Mouse (Mus musculus) left cerebral cortex, adult 8-10 months (tissue): ENCODE data around the gene Cspg5. TPM values are rescaled to one million over a fixed set of nuclear protein-coding genes. Genes with fewer than 3 reads are reported as not detected.

Experiments used
- DNase-seq, 2 experiments: peaks; one replicate each; pipeline ENCODE4 v3.0.0; 2022; ENCODE audit warnings: low spot score in 2 of 2
- total RNA-seq, 4 experiments: library from RNA; stranded (reverse); gene quantifications; 2 replicates each; pipeline ENCODE4 v1.2.4; 2022

Cspg5 gene
- 100 to 1,000 TPM; 360 to 411 (median 377) TPM for total RNA-seq

DNA sequence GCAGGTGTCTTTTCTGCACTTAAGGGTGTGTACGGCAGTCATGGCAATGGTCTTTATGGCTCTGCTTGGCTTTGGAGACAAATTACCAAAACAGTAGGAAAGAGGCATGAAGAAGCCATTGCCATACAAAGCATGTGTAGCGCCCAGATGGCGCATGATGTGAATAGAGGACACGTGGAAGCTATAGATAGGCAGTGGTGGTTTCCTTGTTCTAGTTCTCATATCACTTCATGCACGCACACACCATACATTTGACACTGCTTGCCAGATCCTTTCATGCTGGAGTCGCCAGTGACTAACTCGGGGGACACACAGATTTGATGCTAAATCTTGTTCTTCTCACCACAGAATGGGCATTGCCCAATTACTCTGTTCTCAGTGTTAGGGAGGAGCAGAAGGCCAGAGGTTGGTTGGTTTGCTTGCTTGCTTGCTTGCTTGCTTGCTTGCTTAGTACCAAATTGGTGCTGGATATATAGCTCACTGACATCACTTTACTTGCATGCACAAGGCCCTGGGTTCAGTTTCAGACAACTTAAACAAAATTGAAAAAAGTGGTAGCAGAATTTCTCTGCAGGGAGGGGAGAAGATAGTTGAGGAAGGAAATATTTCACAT lies at the start of gene Cspg5:
Gene Cspg5, plus strand, starts transcription at position 563 of the 613 bp plus-strand sequence.
- no peak for DNase-seq

DNA sequence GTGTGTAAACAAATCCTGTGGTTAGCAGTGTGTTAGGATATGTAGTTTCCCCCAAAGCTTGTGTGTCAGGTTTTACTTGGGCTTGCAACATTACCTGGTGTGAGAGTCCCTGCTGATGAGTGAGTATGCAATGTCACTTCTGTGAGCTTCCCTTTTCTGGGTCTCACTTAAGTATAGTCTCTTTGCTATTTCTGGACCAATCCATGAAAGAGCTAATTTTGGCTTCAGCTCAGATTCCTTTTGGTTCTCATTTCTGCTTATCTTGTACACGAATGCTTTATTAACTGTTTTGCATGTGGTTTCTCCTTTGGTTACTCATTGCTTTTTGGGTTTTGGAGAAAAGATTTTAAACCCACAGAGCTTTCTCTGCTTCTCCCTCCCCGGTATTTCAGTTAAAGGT lies 43.7 kb upstream of the Cspg5 start:
- DNase-seq = no peak

DNA sequence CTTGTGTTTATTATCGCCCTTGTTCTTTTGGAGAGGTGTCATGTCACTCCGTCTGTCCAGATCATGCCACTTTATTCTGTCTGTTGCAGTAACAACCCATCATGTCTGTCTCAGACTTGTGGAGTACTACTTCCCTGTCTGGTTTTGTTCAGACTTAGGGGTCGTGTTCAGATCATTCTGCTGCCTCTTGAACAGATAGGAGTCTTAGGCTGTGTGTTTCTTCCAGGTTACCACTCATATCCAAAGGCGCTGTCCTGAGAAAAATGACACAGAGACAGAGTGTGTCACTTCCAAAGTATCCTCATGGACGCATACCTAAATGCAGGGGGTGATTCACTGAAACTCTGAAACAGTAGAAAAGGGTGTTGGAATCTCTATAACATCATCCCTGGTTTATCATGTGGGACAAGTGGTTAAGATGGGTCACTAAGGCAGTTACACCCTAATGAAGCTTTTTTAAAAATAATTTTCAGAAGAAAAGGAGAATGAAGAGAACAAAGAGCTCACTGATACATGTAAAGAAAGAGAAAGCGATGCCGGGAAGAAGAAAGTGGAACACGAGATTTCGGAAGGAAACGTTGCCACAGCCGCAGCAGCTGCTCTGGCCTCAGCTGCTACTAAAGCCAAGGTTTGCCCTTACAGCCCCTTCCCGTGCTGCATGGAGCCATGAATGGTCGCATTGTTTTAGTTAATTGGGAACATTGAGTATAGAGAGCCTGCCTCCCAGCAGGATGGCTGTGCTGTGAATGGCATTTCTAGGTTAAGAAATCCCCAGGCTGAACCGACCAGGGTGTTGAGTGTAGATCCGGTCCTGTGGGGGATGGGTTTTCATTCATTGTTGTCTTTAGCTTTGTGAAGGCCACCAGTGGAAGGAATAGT lies 37.8 kb upstream of the Cspg5 start:
- DNase-seq = peak; percentile 43 to 79

DNA sequence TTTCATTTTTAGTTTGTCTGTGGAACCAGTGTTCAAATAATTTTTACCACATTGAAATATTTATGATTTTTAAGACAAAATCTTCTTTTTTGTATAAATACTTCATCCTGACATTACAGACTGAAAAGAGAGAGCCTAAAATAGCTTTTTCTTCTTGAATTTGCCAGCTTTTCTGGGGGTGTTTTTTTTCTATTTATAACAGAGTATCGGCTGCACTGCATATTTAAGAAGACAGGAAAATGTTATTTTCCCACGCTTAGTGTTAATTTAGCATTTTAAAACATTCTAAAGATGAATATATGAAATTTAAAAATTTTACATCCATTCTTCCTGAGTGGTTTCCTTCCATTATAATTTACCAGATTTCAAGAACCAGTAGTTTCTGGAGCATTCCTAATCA lies 37.1 kb upstream of the Cspg5 start:
- DNase-seq = no peak

DNA sequence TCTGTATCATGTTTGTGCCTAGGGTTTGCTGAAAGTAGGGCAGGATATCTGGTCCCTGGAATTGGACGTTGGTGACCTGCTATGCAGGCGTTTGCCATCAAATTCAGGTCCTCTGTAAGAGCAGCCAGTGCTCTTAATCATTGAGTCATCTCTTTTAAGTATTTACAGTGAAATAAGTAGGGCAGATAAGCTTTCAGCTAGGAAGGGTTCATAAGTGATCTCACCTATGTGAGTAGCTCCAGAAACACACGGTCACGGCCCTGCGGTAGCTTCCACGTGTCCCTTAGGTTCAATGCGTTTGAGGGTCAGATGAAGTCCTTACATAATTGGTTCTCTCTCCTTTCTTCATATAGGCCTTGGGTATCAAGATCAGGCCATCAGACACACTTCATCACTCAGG lies 35.3 kb upstream of the Cspg5 start:
- no peak for DNase-seq

DNA sequence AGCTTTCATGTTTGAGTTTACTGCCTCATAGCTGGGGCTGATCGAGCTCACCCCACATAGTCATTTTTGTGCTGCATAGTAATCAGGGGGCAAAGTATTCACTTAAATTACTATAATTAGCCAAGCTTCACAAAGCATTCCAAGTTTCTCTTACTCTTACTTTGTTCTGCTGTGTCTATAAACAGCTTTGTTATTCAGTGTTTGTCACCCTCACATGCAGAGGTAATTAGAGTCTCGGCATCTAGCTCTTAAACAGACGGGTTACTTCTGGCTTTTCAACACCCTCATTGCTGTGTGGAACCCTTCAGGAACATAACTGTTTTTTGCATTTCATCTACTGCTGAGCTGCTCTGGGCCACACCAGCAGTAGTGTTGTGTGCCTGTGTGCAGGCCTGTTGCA lies 34.6 kb upstream of the Cspg5 start:
- DNase-seq = no peak

DNA sequence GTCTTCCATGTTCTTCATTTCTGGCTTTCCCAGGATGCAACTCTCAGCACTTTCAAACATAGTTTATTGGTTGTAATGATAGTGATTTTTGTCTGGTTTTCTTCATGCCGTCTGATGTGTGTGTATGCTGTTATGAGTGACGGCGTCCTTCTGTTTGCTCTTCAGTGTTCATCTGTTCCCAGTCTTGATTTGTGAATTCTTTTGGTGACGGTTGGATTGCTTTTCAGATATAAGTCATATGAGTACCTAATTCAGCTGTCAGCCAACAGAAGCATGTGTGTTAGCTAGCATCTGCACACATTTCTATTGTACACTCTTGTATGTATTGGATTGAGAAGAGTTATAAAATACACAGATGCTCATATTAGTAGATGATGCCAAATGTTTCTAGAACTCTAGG lies 19.3 kb upstream of the Cspg5 start:
- DNase-seq = no peak

DNA sequence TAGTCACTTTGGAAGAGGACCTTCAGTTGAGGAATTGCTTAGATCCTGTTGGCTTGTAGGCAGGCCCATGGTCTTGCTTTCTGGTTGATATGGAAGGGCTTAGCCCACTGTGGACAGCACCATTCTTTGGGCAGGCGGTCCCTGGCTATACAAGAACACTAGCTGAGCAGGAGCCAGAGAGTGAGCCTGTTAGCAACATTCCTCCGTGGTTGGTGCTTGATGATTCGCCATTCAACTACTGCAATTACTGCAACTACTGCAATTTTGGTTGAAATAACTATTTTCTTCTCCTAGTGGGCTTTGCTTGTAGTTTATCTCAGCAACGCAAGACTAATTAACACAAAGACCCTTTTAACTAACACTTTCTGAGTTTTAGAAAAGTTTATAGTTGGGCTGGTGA lies 17.4 kb upstream of the Cspg5 start:
- no peak for DNase-seq

DNA sequence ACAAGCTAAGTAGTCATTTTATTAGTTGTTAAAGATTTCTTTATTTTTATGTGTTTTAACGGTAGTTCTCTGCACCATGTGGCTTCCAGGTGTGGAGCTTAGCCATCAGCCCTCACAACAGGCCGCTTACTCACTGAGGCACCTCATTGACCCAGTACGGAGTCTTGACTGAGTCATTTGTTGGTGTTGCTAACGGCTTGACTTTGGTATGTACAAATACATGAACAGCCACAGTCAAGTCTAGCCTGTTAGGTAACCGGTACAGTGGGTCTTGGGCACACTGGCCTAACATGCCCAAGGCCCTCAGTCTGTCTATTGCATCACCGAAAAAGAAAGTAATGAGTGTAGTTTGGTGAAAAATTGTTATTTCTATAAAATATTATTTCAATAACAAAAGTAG lies 14.9 kb upstream of the Cspg5 start:
- DNase-seq = no peak

DNA sequence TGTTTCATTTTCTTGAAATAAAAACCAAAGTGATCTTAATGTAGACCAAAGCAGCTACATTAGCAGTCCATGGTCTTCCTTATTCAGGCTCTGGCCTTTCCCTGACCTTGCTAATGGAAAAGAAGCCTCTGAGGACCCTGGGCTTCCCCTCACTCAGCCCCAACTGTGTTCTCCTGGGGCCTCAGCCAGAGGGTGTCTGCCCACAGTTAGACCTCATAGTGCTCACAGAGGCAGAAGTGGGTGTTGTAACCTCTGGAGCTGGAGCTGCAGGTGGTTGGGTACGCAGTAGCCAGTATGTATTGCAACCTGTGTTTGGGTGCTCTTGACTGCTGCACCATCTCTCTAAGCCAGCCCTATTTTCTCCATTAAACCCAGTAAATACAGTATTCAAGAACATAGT lies 14.5 kb upstream of the Cspg5 start:
- no peak for DNase-seq

DNA sequence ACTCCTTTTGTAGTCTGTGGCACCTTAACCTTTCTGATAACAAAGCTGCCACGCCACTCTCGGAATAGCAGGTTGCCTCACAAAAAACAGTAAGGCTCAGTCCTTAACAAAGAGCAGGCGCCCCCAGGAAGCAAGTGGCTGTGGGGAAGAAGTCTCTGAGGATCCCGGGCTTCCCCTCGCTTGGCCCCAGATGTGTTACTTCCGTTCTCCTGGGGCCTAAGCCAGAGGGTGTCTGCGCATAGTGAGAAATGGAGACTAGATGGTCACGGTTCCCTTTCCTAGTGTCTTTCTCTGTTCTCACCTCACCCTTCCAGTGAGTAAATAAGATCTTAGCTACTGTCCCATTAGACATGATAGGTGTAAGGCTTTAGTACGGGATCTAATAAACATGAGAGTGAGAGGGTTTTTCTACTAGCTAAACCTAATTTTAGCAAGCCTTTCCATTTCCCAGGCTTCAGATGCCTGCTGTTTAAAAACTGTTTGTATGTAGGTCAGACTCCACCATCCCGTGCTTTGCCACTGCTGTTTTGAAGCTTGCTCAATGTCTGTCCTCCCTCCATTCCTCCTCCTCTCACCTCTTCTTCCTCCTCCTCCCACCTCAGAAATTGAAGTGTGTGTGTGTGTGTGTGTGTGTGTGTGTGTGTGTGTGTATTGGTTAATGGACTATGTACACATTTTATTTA lies 13.9 kb upstream of the Cspg5 start:
- DNase-seq = no peak

DNA sequence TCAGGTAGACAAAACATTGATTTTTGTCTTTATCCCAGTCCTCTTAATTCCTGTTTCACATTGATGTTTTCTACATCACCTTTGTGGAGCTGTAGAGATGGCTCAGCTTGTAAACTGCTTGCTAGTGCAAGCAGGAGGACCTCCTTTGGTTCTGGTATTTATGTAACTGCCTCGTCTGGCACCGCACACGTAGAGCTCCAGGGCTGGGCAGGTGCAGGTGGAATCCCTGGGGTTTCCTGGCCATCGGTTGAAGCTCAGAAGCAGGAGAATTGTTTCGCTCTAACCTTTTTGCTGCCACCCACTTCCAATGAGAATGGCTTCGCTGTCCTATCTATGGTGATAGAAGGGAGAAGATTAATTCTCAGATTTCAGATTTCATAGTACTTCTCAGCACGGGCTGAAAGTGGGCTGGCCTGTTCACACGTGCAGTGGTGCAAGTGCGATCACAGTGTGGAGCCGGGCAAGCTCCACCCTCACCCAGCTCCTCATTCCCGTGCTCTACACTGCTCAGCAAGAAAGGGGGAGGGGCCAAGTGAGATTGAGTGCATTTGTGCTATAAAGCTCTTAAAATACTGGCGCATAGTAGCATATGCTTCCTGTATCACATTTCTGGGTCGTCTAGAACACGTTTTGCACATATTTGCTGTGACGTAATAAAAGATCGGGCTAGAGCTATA lies 13.1 kb upstream of the Cspg5 start:
- no peak for DNase-seq

DNA sequence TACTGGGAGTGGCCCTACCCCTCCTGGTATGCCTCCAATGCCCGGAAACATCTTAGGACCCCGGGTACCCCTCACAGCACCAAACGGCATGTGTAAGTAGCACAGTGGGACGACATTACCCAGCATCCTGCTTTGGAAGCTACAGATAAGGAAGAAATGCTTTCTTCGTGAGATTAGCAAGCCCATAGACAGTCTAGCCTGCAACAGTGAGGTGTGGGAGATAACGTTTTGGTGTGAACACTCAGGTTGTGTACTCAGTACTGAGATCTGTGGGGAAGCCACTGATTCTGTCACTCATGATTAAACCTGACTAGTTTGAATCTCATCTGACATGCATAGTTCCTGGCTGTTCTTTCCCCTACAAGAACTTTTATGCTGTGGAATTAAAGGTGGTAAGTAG lies 8.6 kb upstream of the Cspg5 start:
- DNase-seq = no peak

DNA sequence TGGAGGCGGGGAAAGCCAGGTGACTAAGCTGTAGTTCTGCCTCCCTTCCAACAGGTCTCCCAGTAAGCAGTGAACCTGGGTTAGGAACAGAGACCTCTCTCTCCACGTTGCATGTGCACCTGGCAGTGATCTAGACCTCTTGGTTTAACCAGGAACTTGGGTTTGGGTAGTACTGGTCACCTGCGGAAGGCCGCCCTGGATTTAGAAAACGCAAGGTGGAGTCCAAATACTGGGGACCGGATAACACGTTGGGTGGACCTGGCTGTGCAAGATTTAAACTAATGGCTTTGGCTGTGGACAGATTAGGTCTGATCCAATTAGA lies 945 bp downstream of the Cspg5 start:
- peak in 1 of 2 experiments; percentile 44 for DNase-seq

DNA sequence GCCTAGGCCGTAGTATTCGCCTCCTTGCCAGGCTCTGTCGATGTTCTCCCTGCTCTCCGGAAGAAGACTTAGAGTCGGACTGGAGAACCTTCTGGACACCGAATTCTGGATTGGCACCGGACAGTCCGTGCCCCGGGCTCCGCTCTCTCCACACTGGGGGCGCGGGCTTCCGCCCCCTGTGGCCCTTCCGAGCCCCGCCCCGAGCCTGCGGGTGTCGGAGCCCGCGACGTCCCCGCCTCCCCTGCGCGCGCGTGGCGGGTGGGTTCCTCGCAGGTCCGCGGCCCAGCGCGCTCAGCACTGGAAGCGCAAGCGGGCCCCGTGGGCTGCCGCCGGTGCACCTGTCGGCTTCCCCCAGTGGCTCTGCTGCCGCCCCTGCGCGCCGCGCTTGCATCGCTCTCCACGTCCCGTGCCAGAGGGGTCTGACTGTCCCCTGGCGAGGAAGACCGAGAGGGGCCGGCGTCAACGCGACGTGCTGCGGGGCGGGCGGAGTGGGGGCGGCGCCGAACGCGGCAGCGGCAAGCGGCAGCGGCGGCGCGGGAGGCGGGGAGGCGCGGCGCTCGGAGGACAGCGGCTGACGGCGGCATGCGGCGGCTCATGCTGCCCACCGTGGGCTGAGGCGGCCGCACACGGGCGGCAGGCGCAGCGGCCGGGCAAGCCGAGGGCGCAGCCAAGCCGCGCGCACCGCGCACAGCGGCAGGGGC lies 1.5 kb downstream of the Cspg5 start:
- DNase-seq = peak in 1 of 2 experiments; percentile 72

DNA sequence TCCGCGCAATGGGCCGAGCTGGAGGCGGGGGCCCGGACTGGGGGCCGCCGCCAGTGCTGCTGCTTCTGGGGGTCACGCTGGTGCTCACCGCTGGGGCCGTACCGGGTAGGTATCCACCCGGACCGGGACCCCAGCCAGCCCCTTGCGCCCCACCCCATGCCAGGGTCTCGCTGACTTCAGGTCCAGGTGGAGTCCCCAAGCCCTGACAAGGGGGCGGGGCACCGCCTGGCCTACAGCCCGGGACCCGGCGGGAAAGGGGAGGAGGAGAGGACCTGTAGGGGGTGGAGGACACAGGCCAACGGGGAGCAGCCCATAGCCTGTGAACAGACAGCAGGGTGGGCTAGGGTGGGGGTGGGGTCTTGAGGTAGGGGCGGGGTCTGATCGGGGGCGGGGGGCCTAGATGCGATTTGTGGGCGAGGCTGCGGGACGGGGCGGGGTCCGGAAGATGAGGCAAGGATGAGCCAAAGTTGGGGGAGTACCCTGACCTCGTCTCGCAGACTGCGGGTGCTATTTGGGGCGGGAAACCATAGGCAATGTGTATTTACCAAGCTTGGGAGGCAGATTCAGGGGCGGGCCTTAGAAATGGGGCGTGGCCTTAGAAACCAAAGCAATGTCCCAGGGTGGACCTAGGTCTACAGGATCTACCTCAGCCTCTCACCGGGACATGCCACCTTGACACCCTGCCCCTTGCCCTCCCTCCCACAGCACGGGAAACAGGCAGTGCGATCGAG lies 2.2 kb downstream of the Cspg5 start:
- peak; percentile 51 to 79 for DNase-seq

DNA sequence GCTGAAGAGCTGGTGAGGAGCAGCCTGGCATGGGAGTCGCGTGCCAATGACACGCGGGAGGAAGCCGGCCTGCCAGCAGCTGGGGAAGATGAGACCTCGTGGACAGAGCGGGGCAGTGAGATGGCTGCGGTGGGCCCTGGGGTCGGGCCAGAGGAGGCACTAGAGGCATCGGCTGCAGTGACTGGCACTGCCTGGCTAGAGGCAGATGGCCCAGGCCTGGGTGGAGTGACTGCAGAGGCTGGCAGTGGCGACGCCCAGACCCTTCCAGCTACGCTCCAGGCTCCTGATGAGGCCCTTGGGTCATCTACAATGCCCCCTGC lies 2.7 kb downstream of the Cspg5 start:
- no peak for DNase-seq

DNA sequence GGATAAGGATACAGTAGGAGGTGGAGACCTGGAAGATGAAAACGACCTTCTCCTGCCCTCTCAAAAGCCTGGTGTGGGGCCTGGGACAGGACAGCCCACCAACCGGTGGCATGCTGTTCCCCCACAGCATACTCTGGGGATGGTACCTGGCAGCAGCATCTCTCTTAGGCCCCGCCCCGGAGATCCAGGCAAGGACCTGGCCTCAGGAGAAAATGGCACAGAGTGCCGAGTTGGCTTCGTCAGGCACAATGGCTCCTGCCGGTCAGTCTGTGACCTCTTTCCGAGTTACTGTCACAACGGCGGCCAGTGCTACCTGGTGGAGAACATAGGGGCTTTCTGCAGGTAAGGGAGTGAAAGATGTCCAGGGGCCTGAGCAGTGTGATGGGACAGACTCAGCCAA lies 3.5 kb downstream of the Cspg5 start:
- no peak for DNase-seq

DNA sequence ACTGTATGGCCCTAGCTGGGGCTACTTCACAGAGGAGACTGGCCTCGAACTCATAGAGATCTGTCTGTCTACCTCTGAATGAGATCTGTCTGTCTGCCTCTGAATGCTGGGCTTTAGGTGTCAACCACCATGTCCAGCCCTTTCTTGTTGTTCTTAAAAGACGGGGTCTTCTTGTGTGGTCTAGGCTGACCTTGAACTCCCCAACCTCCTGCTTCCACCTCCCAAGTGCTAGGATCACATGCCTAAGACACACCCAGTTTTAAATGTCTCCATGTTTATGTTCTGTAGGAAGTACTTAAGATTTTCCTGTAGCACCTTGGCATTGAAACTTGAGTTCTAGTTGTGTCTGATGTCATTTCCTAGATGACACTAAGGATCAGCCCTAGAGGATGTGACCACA lies 5.3 kb downstream of the Cspg5 start:
- no peak for DNase-seq

DNA sequence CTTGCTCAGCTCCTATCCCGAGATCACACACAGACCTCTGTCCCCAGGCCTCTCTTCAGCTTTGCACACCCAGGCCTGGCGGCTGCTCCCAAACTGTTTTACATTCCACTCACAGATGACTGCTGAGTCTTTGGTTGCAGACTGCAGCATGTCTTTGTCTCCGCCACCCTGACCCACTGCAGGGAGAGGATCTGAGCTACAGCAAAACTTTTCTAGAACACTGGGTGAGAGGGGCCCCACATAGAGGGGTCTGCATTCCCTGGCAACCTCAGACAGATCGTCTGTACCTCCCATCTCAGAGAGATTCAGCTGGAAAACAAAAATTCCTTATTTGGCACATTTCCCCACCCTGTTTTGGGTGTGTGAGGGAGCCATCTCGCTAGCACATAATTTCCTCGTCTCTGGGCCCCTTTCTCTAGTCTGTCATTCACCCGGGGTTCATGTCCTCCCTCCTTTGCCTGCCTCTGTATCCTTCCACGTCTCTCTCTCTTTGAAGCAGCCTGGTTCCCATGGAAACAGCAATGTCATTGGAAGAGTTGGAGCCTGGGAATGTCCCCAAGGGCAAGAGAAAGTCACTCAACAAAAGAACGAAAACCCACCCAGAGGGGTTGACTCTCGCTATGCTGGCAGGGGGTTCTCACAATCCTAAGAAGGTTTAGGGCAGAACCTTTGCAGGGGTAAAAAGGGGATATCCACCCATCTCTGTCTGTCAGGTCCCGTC lies 6.4 kb downstream of the Cspg5 start:
- DNase-seq = peak; percentile 38 to 66
